Mouse (Mus musculus): Measurements from ENCODE around the gene Josd1. TPM values are rescaled to one million over a fixed set of nuclear protein-coding genes. Genes with fewer than 3 reads are reported as not detected.

Gene Josd1
- polyA plus RNA-seq, 1 experiment from 2014 or later = 21.6 TPM

GRCm38 (mm10) chr15:79657837-79658530, 29.7 kb downstream of the Josd1 start:
- peak overlapping the region; percentile 67 for H3K27ac ChIP-seq (ENCODE audit: low read length)
- peak overlapping the region; percentile 71 for H3K4me3 ChIP-seq (ENCODE audit: low read depth, low read length)
- peak overlapping the region; percentile 83 for H3K9ac ChIP-seq (ENCODE audit: low read depth, low read length)
- H3K9me3 ChIP-seq (replicated peaks; ENCODE audit: control insufficient read depth, low read length) = no peaks in the 10 kb centered on the region
- WGBS (ENCODE audit: insufficient replicate concordance) = 3% methylated on average over 16 of the region's 16 CpGs
- peak; percentile 58 for ATAC-seq (ENCODE audit: low read depth)
- H3K27me3 ChIP-seq (ENCODE audit: control insufficient read depth, insufficient read depth, low read depth, low read length) = no peaks in the 10 kb centered on the region
- H3K4me2 ChIP-seq (ENCODE audit: low read depth, low read length) = peak overlapping the region; percentile 86
- H3K36me3 ChIP-seq (ENCODE audit: control insufficient read depth, insufficient read depth) = no peaks in the 10 kb centered on the region
- peaks cover 12% of the 10 kb centered on the region for H3K4me1 ChIP-seq (ENCODE audit: control insufficient read depth, low read depth, low read length)

- Histone ChIP-seq H3K27me3 (ENCODE audit: control insufficient read depth, insufficient read depth, low read depth, low read length) (no peaks in the 10 kb centered on the region), H3K4me1 (ENCODE audit: control insufficient read depth, low read depth, low read length) (peaks cover 12% of the 10 kb centered on the region), H3K4me2 (ENCODE audit: low read depth, low read length) (no peak overlapping the region), H3K9me3 (replicated peaks; ENCODE audit: control insufficient read depth, low read length) (no peaks in the 10 kb centered on the region), H3K4me3 (ENCODE audit: low read depth, low read length) (no peak overlapping the region), H3K36me3 (ENCODE audit: control insufficient read depth, insufficient read depth) (no peaks in the 10 kb centered on the region), H3K27ac (ENCODE audit: low read length) (no peak overlapping the region), H3K9ac (ENCODE audit: low read depth, low read length) (no peak overlapping the region)
- 91% methylated on average over 14 of the region's 14 CpGs for WGBS (ENCODE audit: insufficient replicate concordance)
- no peak for ATAC-seq (ENCODE audit: low read depth)
Observed at GRCm38 (mm10) chr15:79656451-79656850, 31.3 kb downstream of the Josd1 start.

DNA sequence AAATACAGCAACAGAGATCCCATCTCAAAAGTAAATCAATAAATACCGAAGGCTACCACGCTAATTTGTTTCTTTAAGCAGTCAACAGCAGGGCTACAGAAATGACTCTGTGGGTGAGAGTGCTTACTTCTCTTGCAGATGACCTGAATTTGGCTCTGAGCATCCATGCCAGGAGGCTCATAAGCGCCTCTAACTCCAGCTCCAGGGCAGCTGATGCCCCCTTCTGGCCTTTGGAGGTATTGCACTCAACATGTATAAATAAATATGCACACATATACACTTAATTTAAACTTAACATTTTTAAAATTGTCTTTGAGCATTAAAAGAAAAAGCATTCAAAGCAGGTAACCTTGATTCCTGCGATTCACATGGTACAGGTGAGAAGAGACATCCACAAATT, 36.2 kb downstream of the Josd1 start:
- Histone ChIP-seq H3K4me1 (ENCODE audit: control insufficient read depth, low read depth, low read length) (no peaks in the 10 kb centered on the region), H3K36me3 (ENCODE audit: control insufficient read depth, insufficient read depth) (no peaks in the 10 kb centered on the region), H3K9ac (ENCODE audit: low read depth, low read length) (no peak overlapping the region), H3K4me2 (ENCODE audit: low read depth, low read length) (no peak overlapping the region), H3K27me3 (ENCODE audit: control insufficient read depth, insufficient read depth, low read depth, low read length) (no peaks in the 10 kb centered on the region), H3K27ac (ENCODE audit: low read length) (no peak overlapping the region), H3K9me3 (replicated peaks; ENCODE audit: control insufficient read depth, low read length) (no peaks in the 10 kb centered on the region), H3K4me3 (ENCODE audit: low read depth, low read length) (no peak overlapping the region)
- WGBS (ENCODE audit: insufficient replicate concordance) = 63% methylated on average over 4 of the region's 4 CpGs
- no peak for ATAC-seq (ENCODE audit: low read depth)

- H3K9ac ChIP-seq (ENCODE audit: low read depth, low read length) = no peak overlapping the region
- no peak overlapping the region for H3K4me2 ChIP-seq (ENCODE audit: low read depth, low read length)
- no peak for ATAC-seq (ENCODE audit: low read depth)
- H3K4me1 ChIP-seq (ENCODE audit: control insufficient read depth, low read depth, low read length) = no peaks in the 10 kb centered on the region
- no peak overlapping the region for H3K27ac ChIP-seq (ENCODE audit: low read length)
- H3K36me3 ChIP-seq (ENCODE audit: control insufficient read depth, insufficient read depth) = no peaks in the 10 kb centered on the region
- H3K27me3 ChIP-seq (ENCODE audit: control insufficient read depth, insufficient read depth, low read depth, low read length) = no peaks in the 10 kb centered on the region
- H3K4me3 ChIP-seq (ENCODE audit: low read depth, low read length) = no peak overlapping the region
- no peaks in the 10 kb centered on the region for H3K9me3 ChIP-seq (replicated peaks; ENCODE audit: control insufficient read depth, low read length)
Observed at GRCm38 (mm10) chr15:79650569-79650968, 37.1 kb downstream of the Josd1 start.

DNA sequence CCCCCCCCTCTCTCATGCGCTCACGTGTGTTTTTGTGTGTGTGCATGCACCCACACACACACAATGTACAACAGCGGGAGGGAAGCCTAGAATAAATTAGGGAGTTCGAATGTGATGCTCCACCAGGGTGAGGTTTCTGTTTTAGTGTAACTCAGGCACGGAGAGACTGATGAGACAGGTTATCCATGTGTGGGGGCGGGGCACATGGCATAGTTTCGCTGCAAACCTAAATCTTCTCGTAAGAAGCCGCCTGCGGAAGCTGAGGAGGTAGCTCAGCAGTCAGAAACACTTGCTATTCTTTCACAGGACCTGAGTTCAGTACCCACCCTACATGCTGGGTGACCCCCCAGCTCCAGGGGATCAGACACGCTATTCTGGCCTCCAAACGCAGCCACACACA, 39.6 kb downstream of the Josd1 start:
- WGBS (ENCODE audit: insufficient replicate concordance) = 74% methylated on average over 12 of the region's 12 CpGs
- no peak overlapping the region for H3K4me3 ChIP-seq (ENCODE audit: low read depth, low read length)
- no peak overlapping the region for H3K27ac ChIP-seq (ENCODE audit: low read length)
- H3K4me1 ChIP-seq (ENCODE audit: control insufficient read depth, low read depth, low read length) = no peaks in the 10 kb centered on the region
- H3K4me2 ChIP-seq (ENCODE audit: low read depth, low read length) = no peak overlapping the region
- no peak for ATAC-seq (ENCODE audit: low read depth)
- H3K36me3 ChIP-seq (ENCODE audit: control insufficient read depth, insufficient read depth) = no peaks in the 10 kb centered on the region
- H3K9me3 ChIP-seq (replicated peaks; ENCODE audit: control insufficient read depth, low read length) = no peaks in the 10 kb centered on the region
- no peak overlapping the region for H3K9ac ChIP-seq (ENCODE audit: low read depth, low read length)
- H3K27me3 ChIP-seq (ENCODE audit: control insufficient read depth, insufficient read depth, low read depth, low read length) = no peaks in the 10 kb centered on the region

- Histone ChIP-seq H3K27ac (ENCODE audit: low read length) (no peak overlapping the region), H3K36me3 (ENCODE audit: control insufficient read depth, insufficient read depth) (no peaks in the 10 kb centered on the region), H3K4me2 (ENCODE audit: low read depth, low read length) (no peak overlapping the region), H3K9me3 (replicated peaks; ENCODE audit: control insufficient read depth, low read length) (no peaks in the 10 kb centered on the region), H3K4me3 (ENCODE audit: low read depth, low read length) (no peak overlapping the region), H3K9ac (ENCODE audit: low read depth, low read length) (no peak overlapping the region), H3K27me3 (ENCODE audit: control insufficient read depth, insufficient read depth, low read depth, low read length) (no peaks in the 10 kb centered on the region), H3K4me1 (ENCODE audit: control insufficient read depth, low read depth, low read length) (no peaks in the 10 kb centered on the region)
- no peak for ATAC-seq (ENCODE audit: low read depth)
- 33% methylated on average over 2 of the region's 2 CpGs for WGBS (ENCODE audit: insufficient replicate concordance)
Observed at GRCm38 (mm10) chr15:79645483-79645882, 42.2 kb downstream of the Josd1 start.

- H3K4me1 ChIP-seq (ENCODE audit: control insufficient read depth, low read depth, low read length) = no peaks in the 10 kb centered on the region
- H3K4me3 ChIP-seq (ENCODE audit: low read depth, low read length) = no peak overlapping the region
- no peaks in the 10 kb centered on the region for H3K27me3 ChIP-seq (ENCODE audit: control insufficient read depth, insufficient read depth, low read depth, low read length)
- no peak for ATAC-seq (ENCODE audit: low read depth)
- no peak overlapping the region for H3K4me2 ChIP-seq (ENCODE audit: low read depth, low read length)
- 47% methylated on average over 11 of the region's 12 CpGs for WGBS (ENCODE audit: insufficient replicate concordance)
- H3K9ac ChIP-seq (ENCODE audit: low read depth, low read length) = no peak overlapping the region
- H3K27ac ChIP-seq (ENCODE audit: low read length) = no peak overlapping the region
- no peaks in the 10 kb centered on the region for H3K9me3 ChIP-seq (replicated peaks; ENCODE audit: control insufficient read depth, low read length)
- no peaks in the 10 kb centered on the region for H3K36me3 ChIP-seq (ENCODE audit: control insufficient read depth, insufficient read depth)
Observed at GRCm38 (mm10) chr15:79641135-79641817, 46.4 kb downstream of the Josd1 start.

DNA sequence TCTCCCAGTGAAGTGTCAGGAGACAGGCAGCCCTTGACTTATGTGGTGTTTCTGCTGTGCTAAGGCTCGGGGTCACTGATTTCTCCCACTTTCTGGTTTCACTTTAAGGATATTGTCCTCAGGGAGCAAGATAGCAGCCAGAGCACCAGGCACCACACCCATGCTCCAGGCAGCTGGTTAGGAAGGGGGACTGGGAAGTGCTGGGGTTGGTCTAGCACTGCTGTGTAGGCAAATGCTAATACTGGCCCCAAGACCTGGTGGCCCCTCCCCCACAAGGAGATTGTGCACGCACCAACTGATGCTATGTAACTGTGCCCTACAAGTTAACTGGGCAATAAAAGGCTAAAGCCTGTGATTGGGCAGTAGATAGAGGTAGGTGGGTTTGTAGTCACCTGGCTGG, 57.2 kb downstream of the Josd1 start:
- no peaks in the 10 kb centered on the region for H3K4me1 ChIP-seq (ENCODE audit: control insufficient read depth, low read depth, low read length)
- no peak for ATAC-seq (ENCODE audit: low read depth)
- H3K4me3 ChIP-seq (ENCODE audit: low read depth, low read length) = no peak overlapping the region
- H3K4me2 ChIP-seq (ENCODE audit: low read depth, low read length) = no peak overlapping the region
- 59% methylated on average over 2 of the region's 2 CpGs for WGBS (ENCODE audit: insufficient replicate concordance)
- no peaks in the 10 kb centered on the region for H3K9me3 ChIP-seq (replicated peaks; ENCODE audit: control insufficient read depth, low read length)
- H3K9ac ChIP-seq (ENCODE audit: low read depth, low read length) = no peak overlapping the region
- no peaks in the 10 kb centered on the region for H3K27me3 ChIP-seq (ENCODE audit: control insufficient read depth, insufficient read depth, low read depth, low read length)
- no peaks in the 10 kb centered on the region for H3K36me3 ChIP-seq (ENCODE audit: control insufficient read depth, insufficient read depth)
- H3K27ac ChIP-seq (ENCODE audit: low read length) = no peak overlapping the region
